Mouse (Mus musculus): ENCODE measurements at regions not wholly inside any gene's neighbourhood (a gene's known extent, or its start where the extent isn't known, plus 50 kb on each side); places are given as distances from the start of the nearest gene placed in this dataset.

DNA sequence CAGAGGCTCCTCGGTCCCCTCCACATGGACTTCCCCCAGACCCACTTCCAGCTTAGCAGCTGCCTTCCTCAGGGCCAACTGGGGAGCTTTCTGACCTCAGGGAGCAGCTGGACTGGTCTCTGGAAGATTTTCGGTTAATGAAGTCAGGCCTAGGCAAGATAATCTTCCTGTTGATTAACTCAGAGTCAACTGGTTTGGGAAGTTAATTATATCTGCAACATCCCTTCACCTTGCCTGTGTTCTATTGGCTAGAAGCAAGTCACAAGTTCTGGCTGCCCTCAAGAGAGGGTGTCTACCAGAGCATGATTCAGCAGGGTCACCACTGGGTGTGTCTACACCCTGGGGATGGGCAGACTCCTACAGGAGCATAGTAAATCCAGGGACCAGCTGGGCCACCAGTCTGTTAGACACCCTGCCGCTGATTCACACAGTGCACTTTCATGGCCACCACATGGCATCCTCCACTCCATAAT is 53.9 kb upstream of the Maml3 start:
- no peak for DNase-seq (ENCODE audit: low spot score)

DNA sequence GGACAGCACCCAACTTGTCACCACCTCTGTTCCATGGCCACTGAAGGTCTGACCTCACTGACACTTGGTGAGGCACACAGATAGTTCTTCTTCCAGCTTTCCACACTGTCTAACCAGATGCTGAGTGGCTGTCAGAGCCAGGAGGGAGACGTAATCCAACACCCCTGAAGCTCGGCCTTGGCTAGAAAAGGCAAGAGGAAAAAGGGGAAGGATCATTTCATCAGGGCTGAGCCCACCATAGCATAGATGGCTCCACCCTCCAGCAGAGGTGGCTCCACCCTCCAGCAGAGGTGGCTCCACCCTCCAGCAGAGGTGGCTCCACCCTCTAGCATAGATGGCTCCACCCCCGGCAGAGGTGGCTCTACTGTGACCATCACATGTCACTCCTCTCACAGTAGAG is 56.8 kb upstream of the Maml3 start:
- DNase-seq (ENCODE audit: low spot score) = no peak

DNA sequence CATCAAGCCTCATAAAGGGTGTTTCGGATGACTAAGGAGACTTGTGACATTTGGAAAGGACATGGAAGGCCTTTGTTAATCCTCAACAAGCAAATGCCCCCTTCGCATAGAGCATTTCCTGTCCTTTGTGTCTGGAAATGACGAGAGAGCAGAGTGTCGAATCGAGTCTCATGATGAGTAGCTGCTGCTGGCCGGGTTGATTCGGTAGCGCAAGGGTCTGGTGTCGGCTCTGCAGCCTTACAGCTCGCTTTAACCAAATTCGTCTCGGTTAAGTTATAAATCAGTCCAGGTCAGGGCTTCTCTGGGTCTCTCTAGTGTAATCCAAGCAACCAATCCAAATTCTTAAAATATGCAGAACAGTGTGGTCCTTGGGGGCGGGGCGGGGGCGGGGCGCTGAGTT is 59.1 kb upstream of the Maml3 start:
- no peak for DNase-seq (ENCODE audit: low spot score)

DNA sequence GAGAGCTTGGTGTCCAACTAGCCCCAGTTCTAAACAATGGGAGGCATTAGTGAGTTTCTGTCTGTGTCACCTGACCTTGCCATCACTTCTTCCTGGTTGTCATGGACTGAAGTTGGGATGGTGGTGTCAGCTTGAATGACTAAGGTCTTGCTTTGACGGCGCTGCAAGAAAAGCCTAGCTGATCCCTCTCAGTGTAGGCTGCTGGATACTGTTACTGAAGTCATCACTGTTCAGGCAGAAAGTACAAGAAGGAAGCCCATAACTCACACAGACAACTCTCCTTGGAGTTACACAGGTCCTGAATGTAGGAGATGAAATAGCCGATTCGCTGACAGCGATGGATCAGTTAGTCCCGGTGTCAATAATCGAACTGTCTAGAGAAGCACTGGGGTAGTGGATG is 62.5 kb upstream of the Maml3 start:
- DNase-seq (ENCODE audit: low spot score) = no peak

DNA sequence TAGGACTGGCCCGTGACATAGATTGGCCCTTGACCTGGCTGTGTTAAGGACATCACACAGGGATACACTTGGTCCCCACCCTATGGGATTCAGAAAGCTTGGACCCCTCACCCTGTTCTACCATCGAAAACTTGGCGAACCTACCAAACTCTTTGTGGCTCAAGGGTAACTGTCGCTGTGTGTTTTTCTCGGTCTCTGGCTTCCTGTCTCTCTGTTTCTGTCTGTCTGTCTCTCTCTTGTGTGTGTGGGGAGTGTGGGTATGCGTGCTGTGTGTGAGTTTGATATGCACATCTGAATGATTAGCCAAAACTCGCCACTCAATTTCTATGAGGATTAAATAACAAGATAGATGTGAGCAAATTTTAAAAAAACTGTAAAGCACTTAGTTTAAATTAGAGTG is 66.0 kb upstream of the Maml3 start:
- no peak for DNase-seq (ENCODE audit: low spot score)

DNA sequence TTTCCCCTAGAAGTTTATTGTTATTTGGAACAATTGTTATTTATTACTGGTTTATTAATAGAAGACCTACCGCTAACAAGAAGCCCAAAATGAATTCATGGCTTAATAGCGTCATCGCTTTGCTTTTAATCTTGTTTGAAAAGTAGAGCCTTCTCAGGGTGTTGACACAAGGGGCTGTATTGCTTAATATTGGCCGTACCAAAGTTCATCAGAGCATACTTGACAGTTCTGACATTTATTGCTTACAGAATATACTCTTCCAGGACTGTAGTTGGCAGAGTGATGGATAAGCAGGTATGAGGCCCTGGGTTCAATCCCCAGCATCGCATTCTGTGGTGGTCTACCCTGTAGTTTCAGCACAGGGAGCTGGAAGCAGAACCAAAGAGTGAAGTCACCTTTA is 66.4 kb upstream of the Maml3 start:
- DNase-seq (ENCODE audit: low spot score) = no peak

DNA sequence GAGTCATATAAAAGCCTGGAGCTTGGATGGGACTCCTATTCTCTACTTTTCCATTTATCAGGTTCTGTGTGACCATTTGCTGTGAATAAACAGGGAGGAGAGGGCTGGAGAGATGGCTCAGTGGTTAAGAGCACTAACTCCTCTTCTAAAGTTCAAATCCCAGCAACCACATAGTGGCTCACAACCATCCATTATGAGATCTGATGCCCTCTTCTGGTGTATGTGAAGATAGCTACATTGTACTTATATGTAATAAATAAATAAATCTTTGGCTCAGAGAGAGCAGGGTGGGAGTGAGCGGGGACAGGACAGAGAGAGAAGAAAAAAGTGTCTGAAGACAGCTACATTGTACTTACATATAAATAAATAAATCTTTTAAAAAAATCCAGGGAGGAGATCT is 68.6 kb upstream of the Maml3 start:
- no peak for DNase-seq (ENCODE audit: low spot score)

DNA sequence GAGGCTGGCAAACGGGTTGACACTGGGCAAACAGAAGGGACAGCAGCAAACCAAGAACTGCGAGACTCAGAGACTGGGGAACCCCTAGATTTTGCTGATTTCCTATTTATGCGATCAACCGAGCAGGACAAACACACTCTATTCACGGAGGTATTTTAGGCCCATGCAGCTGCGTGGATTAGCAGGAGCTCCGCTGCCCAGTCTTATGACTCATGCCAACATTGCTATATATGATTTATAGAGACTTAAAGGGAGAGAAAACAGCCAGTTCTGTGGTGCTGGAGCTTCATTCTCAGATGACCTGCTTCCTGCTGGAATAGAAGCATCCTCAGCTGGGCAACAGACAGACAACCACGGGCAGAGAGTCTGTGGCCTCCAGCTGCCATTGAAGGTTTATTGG is 71.2 kb upstream of the Maml3 start:
- no peak for DNase-seq (ENCODE audit: low spot score)

DNA sequence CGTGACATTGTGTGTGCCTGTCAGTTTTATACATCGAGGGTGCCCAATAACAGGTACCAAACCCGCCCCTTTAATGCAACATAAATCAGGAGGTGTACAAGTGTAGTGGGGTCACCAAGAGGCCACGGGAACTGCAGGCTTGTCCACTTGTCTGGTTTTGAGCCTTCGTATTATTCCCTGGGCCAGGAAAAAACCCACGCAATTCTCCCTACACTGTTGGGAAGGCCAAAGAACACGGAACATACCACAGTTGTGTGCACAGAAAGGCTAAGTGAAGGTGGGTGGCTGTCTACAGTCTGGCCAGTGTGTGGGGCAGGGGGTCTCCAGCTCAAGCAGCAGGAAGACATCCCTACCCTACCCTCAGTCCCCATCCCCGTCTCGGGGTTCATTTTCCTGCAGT is 74.0 kb upstream of the Maml3 start:
- DNase-seq (ENCODE audit: low spot score) = no peak

DNA sequence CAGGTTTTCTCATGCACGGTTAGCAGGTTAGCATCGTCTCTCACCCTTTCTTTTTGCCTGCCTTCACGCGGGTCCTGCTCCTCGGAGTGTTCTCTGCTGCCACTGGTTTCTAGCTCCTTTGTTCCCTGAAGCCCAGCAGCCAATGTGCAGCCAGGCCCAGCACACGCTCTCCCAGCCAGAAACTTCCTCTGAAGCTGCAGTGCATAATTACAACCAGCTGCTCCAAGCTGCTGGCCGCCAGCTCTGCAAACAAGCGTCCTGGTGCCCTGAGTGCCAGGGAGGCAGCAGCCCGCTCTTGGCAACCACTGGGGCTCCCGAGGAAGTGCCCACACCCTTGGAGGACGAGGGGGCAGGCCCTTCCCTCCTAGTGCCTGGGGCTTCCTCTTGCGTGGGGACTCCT is 74.8 kb upstream of the Maml3 start:
- peak; percentile 37 for DNase-seq (ENCODE audit: low spot score)

DNA sequence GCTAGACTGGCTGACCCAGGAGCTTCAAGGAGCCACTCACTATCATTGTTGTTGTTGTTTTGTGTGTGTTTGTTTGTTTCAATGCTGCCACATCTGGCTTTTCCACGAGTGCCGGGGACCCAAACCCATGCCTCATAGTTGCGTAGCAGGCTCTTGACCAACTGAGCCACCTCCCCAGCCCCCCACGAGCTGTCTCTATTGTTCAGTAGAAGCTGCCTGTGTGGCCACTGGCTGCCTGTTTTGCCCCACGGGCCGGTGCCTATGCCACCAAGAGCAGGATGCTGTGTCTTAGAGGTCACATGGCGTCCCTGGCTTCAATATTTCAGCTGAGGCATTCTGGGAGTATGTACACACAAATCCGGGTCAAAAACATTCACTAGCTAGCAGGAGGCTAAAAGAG is 75.4 kb upstream of the Maml3 start:
- DNase-seq (ENCODE audit: low spot score) = no peak

DNA sequence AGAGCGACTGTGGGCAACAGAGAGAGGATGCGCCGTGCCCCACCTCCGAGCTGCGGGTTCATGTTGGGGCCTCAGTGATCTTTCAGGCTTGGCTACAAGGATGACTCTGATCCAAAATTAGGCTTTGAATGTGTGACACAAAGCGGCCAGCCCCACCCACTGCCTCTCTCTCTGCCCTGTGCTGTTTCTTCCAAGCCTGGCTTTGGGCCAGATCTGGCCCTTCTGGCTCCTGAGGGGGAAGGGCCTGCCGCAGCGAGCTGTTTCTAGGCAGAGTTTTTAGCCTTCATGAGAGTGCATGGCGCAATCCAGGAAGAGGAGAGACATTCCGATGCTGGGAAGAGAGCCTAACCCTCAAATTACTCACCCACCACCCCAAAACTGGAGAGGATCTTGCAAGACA is 75.9 kb upstream of the Maml3 start:
- peak; percentile 35 for DNase-seq (ENCODE audit: low spot score)

DNA sequence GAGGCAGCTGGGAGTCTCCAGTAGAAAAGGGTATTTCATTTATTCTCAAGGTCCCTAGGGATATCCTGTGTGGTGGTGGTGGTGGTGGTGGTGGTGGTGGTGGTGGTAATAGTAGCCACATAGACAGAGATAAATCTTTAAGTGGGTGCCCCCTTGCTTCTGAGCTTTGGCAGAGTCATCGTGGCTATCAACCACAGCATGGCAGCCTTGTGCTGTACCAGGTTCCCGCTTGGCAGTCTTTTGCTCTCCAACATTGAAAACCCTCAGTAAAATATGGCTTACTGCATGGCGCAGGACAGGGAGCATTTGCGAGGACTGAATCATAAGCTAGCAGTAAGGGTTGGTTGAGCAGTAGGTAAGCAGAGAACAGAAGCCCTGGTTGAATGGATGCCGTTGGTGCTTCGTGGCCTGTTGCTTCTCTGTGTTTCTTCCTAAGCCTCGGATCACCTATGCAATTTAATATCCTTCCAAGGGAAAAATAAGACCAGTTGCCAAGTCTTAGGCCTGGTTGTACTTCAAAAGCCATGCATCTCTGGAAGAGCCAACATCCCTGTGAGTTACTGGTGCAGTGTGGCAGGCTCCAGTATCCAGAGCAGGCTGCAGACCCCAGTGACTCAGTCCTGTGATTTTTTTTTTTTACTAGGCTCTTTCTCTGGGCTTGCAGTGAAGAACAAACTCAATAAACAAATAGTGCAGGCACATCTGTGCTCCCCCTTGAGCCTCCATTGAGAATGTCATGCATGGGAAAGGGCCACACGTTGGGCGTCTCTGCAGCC is 76.6 kb upstream of the Maml3 start:
- no peak for DNase-seq (ENCODE audit: low spot score)

DNA sequence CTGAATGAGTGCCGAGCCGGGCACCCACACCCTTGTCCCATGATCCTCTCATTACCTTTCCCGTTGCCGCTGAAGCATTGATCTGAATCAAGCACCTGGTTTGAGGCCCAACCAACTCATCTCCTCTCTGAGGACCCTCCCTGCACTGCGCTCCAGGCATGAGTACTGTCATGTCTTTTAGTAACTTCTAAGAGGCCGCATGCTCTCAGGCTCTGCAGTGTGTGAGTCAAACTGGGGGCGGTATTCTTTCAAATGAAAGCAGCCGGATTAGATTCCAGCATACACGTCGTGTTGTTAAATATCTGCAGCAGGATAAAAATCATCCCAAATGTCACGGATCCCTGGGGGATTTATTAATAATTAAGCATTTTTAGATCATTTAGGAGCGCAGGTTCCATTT is 79.4 kb upstream of the Maml3 start:
- DNase-seq (ENCODE audit: low spot score) = no peak

DNA sequence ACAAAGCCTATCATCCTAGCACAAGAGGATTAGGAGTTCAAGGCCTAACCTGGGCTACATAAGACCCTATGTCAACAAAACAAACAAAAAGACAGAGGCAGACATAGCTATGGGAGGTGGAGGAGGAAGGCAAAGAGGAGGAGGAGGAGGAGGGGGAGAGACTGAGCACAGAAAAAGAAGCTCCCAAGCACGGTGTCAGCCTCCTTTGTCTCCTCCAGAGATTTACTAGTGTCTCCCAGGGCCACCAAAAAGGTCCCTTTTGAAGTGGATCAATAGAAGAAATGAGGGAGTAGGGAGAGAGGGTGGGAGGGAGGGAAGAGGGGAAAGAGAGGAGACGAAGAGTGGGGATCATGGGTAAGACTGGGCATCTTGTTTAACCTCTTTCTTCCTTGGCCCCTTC is 80.5 kb upstream of the Maml3 start:
- DNase-seq (ENCODE audit: low spot score) = no peak

DNA sequence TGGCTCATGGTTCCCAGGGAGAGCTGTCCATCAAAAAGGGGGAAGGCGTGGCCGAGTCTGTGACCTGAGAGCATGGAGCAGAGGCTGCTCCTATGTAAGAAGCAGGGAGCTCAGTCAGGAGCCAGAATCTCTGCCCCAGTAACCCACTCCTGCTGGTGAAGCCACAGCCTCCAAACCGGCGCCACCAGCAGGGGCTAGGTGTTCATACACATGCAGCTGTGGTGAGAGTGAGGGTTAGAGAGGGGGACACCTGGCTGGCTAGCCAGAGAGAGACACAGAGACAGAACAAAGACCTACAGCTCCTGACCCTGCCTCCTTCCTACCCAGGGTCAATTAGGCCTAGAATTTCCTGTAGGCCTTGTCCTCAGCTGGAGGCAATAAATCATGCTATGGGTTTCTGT is 80.7 kb upstream of the Foxo1 start:
- no peak for DNase-seq (ENCODE audit: low spot score)

DNA sequence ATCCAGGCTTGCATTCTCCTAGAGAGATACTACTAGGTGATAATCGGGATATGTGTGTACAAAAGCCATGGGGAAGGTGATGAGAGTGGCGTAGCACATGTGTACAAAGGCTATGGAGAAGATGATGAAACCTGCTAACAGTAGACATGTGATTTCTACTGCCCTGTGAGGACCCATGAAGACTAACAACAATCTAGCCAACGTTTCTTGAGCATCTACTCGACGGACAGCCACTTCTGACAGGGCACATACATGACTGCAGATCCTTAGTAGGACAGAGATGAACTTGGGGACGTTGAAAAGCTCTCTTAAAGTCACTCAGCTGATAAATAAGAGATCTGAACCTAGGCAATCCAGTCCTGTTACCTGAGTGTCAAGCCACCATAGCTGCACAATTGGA is 79.8 kb upstream of the Foxo1 start:
- no peak for DNase-seq (ENCODE audit: low spot score)

DNA sequence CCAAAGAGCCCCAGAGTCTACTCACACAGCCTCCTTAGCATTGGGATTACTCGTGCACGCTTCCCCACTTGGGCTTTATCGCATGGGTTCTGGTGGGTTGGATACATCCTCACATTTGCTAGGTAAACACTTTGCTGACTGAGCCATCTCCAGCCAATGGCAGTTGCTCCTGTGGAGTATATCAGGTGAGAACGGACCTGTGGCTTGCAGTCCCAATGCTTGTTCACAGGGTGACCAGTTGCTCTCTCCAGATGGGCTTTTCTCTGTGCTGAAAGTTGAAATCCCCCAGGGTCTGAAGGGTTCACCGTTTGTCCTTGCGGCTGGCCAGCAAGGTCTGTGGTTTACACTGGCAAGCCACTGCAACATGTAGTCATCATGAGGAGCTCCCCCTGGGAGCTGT is 79.1 kb upstream of the Foxo1 start:
- no peak for DNase-seq (ENCODE audit: low spot score)

DNA sequence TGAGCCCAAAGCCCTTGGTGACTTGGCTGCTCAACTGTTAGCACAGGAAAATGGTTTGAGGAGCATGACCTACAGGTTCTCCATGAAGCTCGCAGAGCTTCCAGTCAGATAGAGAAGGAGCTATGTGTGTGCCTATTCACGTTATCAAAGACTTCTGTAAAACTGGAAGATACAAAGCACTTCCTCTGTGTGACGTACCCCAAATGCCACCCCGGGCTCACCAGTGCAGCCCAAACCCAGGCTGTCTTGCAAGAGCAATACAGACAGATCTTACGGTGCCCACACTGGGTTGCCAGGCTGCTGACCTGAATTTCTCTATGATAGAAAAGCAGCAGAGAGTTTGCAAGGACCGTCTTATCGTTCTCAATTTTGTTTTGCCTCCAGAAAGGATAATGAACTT is 78.1 kb upstream of the Foxo1 start:
- no peak for DNase-seq (ENCODE audit: low spot score)

DNA sequence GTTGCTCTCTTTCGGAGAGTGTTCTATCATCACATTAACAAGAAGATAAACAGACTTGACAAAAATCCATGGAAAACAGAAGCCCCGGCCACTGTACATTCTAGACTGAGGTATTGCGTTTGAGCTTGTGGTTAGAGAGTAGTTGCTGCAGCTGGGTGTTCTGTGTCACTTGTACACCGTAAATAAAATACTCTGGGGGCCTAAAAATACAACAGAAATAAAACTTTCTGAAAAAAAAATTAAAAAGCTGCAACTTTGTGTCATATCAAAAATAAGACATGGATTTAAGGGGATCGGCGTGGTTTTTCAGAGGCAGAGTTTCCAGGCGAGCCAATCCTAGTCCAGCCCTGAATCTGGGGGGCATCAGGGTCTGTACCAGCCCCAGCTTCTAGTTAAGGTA is 75.1 kb upstream of the Foxo1 start:
- no peak for DNase-seq (ENCODE audit: low spot score)

DNA sequence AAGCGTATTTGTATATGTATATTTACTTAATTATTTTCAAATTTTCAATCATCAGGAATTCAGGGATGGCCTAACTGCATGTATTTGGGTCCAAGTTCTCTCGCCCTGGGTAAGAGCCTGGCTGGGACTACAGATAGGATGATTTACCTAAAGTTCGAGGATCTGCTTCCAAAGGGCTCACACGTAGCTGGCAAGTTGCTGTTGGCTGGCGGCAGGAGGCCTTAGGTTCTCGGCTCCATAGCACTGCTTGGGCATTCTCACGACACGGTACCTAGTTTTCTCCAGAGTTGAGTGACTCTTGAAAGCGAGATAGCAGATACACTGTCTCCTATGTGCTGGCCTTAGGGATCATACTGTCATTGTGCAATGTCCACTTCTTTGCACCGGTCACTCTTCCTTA is 73.9 kb upstream of the Foxo1 start:
- no peak for DNase-seq (ENCODE audit: low spot score)

DNA sequence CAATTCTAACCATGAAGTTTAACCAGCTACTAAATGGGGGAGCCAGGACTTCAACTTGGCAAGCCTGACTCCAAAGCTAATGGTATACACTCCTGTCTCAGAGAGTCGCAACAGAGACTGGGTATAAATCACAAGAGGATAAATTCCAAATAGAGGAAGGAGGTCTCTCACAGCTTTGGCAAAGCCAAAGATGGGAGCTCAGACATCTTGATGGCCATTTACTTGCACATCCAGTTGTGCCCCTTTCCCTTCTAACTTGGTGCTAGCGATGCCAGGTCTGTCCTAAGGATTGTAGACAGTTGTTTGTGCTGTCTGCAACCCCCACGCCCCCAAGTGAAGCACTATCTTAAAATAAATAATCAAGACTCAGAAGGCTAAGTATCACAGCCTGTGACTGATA is 72.7 kb upstream of the Foxo1 start:
- DNase-seq (ENCODE audit: low spot score) = no peak

DNA sequence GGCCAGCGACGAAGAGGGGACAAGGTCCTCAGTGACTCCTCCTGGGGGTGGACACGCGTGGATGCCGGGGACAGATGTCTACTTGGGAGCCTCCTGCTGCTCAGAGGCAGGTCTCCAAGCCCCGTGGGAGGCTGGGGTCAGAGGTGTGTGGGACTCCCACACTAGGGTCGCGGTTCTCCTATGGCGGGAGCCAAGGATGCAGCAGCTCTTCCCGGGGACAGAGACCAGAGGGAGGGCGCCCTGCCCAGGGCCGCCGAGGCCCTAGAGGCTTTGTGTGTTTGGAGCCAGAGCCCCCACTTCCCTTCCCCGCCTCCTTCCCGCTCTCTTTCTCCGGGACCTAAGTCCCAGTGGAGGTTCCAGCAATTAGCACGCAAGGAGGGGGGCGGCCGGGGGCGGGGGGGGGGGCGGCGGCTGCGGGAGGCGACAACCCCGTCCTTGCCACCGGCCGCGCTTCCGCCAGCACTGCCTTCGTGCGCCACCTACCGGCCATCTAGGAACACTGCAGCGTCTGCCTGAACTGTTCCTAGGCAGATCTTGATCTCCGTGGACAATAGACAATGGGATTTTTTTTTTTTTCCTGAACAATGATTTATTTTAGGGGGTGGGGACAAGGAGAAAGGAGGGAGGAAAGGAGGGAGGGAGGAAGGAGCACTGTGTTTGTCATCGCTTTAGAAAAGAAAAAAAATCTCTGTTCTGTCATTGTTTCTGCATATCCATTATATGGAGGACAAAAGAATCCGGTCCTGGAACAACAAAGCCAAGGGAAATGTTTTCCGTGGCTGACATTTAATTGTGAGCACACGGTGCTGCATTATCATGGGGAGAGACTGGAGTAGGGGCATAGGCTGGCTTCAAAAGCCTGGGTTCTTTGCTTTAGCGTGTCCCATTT is 71.8 kb upstream of the Foxo1 start:
- peak; percentile 63 for DNase-seq (ENCODE audit: low spot score)

DNA sequence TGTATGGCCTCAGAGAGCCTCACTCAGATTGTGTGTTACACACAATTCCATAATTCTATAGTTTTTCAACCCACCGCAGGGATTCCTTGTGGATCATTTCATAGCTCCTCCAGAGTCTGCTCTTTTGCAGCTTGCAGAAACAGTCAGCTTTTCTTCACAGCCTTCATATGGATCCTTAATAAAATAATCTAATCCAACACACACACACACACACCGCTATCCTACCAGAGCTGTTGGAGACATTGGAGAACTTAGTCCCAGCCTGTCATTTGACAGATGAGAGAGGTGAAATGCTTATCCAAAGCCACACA is 71.2 kb upstream of the Foxo1 start:
- no peak for DNase-seq (ENCODE audit: low spot score)

Data from testis, postnatal 14 days (tissue).